Mouse (Mus musculus) frontal cortex, postnatal 36 days (tissue): ENCODE measurements around the gene Efna1.

Experiments
- DNase-seq, 2 experiments: peaks; one replicate each; pipeline ENCODE4 v3.0.0; 2022; ENCODE audit warnings: low spot score in 2 of 2

The Efna1 gene

GRCm38 (mm10) chr3:89308089-89308488 is 27.1 kb upstream of the Efna1 start:
- DNase-seq, result peak in 1 of 2 experiments; percentile 58

- no peak for DNase-seq
These were observed 24.8 kb upstream of the Efna1 start for GRCm38 (mm10) chr3:89305551-89306325.

GRCm38 (mm10) chr3:89305105-89305504 is 24.2 kb upstream of the Efna1 start:
- no peak for DNase-seq

GRCm38 (mm10) chr3:89304440-89304839 is 23.5 kb upstream of the Efna1 start:
- no peak for DNase-seq

- DNase-seq, result no peak
These were observed 19.6 kb upstream of the Efna1 start for GRCm38 (mm10) chr3:89300514-89300913.

GRCm38 (mm10) chr3:89300071-89300470 is 19.1 kb upstream of the Efna1 start:
- no peak for DNase-seq

- DNase-seq, result peak in 1 of 2 experiments; percentile 50
These were observed 18.6 kb upstream of the Efna1 start for GRCm38 (mm10) chr3:89299499-89299898.

GRCm38 (mm10) chr3:89298908-89299307 is 18.0 kb upstream of the Efna1 start:
- no peak for DNase-seq

- peak in 1 of 2 experiments; percentile 13 for DNase-seq
These were observed 15.9 kb upstream of the Efna1 start for GRCm38 (mm10) chr3:89296761-89297396.

GRCm38 (mm10) chr3:89295685-89296230 is 14.8 kb upstream of the Efna1 start:
- DNase-seq, result no peak

- no peak for DNase-seq
These were observed 13.3 kb upstream of the Efna1 start for GRCm38 (mm10) chr3:89294195-89294594.

GRCm38 (mm10) chr3:89293247-89293918 is 12.4 kb upstream of the Efna1 start:
- no peak for DNase-seq

- no peak for DNase-seq
These were observed 11.4 kb upstream of the Efna1 start for GRCm38 (mm10) chr3:89292303-89292702.

- no peak for DNase-seq
These were observed 10.9 kb upstream of the Efna1 start for GRCm38 (mm10) chr3:89291874-89292273.

- DNase-seq, result peak in 1 of 2 experiments; percentile 25
These were observed 7.6 kb upstream of the Efna1 start for GRCm38 (mm10) chr3:89288503-89288928.

- DNase-seq, result no peak
These were observed 6.3 kb upstream of the Efna1 start for GRCm38 (mm10) chr3:89287286-89287685.

GRCm38 (mm10) chr3:89285526-89285925 is 4.6 kb upstream of the Efna1 start:
- no peak for DNase-seq

- DNase-seq, result no peak
These were observed 3.3 kb upstream of the Efna1 start for GRCm38 (mm10) chr3:89284261-89284660.

- DNase-seq, result no peak
These were observed 1.3 kb upstream of the Efna1 start for GRCm38 (mm10) chr3:89282291-89282643.

GRCm38 (mm10) chr3:89281579-89282290 is 793 bp upstream of the Efna1 start:
- peak; percentile 81 to 82 for DNase-seq

GRCm38 (mm10) chr3:89280050-89280605 is 814 bp downstream of the Efna1 start:
- no peak for DNase-seq
